Mouse (Mus musculus): ENCODE measurements at regions not wholly inside any gene's neighbourhood (a gene's known extent, or its start where the extent isn't known, plus 50 kb on each side); places are given as distances from the start of the nearest gene placed in this dataset.
"Not testable (repeated sequence)": the region's sequence is repeated elsewhere in the genome, so short reads cannot be mapped to it uniquely, and the experiment has no call there.

- no peak for DNase-seq (ENCODE audit: low read depth, low spot score)
Measured at GRCm38 (mm10) chr14:15872013-15872412, 377.1 kb upstream of the Ngly1 start.

GRCm38 (mm10) chr14:15880146-15880545 is 368.9 kb upstream of the Ngly1 start:
- no peak for DNase-seq (ENCODE audit: low read depth, low spot score)

GRCm38 (mm10) chr14:15881284-15881683 is 367.8 kb upstream of the Ngly1 start:
- DNase-seq (ENCODE audit: low read depth, low spot score) = no peak

GRCm38 (mm10) chr14:15884641-15885340 is 364.3 kb upstream of the Ngly1 start:
- DNase-seq (ENCODE audit: low read depth, low spot score) = no peak

GRCm38 (mm10) chr14:15897098-15897497 is 352.0 kb upstream of the Ngly1 start:
- no peak for DNase-seq (ENCODE audit: low read depth, low spot score)

GRCm38 (mm10) chr14:15906429-15906828 is 342.7 kb upstream of the Ngly1 start:
- DNase-seq (ENCODE audit: low read depth, low spot score) = not testable (repeated sequence)

- not testable (repeated sequence) for DNase-seq (ENCODE audit: low read depth, low spot score)
Measured at GRCm38 (mm10) chr14:15913206-15913605, 335.9 kb upstream of the Ngly1 start.

- no peak for DNase-seq (ENCODE audit: low read depth, low spot score)
Measured at GRCm38 (mm10) chr14:15914176-15914575, 334.9 kb upstream of the Ngly1 start.

GRCm38 (mm10) chr14:15924676-15925075 is 324.4 kb upstream of the Ngly1 start:
- not testable (repeated sequence) for DNase-seq (ENCODE audit: low read depth, low spot score)

- DNase-seq (ENCODE audit: low read depth, low spot score) = no peak
Measured at GRCm38 (mm10) chr14:15934729-15935128, 314.4 kb upstream of the Ngly1 start.

- no peak for DNase-seq (ENCODE audit: low read depth, low spot score)
Measured at GRCm38 (mm10) chr14:15970321-15970720, 278.8 kb upstream of the Ngly1 start.

GRCm38 (mm10) chr14:15970767-15971166 is 278.3 kb upstream of the Ngly1 start:
- DNase-seq (ENCODE audit: low read depth, low spot score) = no peak

GRCm38 (mm10) chr14:15971306-15971705 is 277.8 kb upstream of the Ngly1 start:
- no peak for DNase-seq (ENCODE audit: low read depth, low spot score)

GRCm38 (mm10) chr14:15977366-15977765 is 271.7 kb upstream of the Ngly1 start:
- DNase-seq (ENCODE audit: low read depth, low spot score) = no peak

GRCm38 (mm10) chr14:15978329-15978728 is 270.8 kb upstream of the Ngly1 start:
- DNase-seq (ENCODE audit: low read depth, low spot score) = no peak

- no peak for DNase-seq (ENCODE audit: low read depth, low spot score)
Measured at GRCm38 (mm10) chr14:16005409-16005808, 243.7 kb upstream of the Ngly1 start.

- DNase-seq (ENCODE audit: low read depth, low spot score) = no peak
Measured at GRCm38 (mm10) chr14:16006968-16007367, 242.1 kb upstream of the Ngly1 start.

- no peak for DNase-seq (ENCODE audit: low read depth, low spot score)
Measured at GRCm38 (mm10) chr14:16009778-16010177, 239.3 kb upstream of the Ngly1 start.

- no peak for DNase-seq (ENCODE audit: low read depth, low spot score)
Measured at GRCm38 (mm10) chr14:16023853-16024252, 225.2 kb upstream of the Ngly1 start.

GRCm38 (mm10) chr14:16037771-16038170 is 211.3 kb upstream of the Ngly1 start:
- no peak for DNase-seq (ENCODE audit: low read depth, low spot score)

- DNase-seq (ENCODE audit: low read depth, low spot score) = no peak
Measured at GRCm38 (mm10) chr14:16038336-16038735, 210.7 kb upstream of the Ngly1 start.

- DNase-seq (ENCODE audit: low read depth, low spot score) = no peak
Measured at GRCm38 (mm10) chr14:16044466-16044865, 204.6 kb upstream of the Ngly1 start.

- DNase-seq (ENCODE audit: low read depth, low spot score) = not testable (repeated sequence)
Measured at GRCm38 (mm10) chr14:16072534-16072933, 176.5 kb upstream of the Ngly1 start.

- no peak for DNase-seq (ENCODE audit: low read depth, low spot score)
Measured at GRCm38 (mm10) chr14:16074089-16074488, 175.0 kb upstream of the Ngly1 start.
